In genomic region chr11:22560503-22561328, GRCm38 (mm10) we compare ENCODE assay signal across 9 mouse cellular contexts. TPM values are rescaled to one million over a fixed set of nuclear protein-coding genes. Genes with fewer than 3 reads are reported as not detected.
DNase-seq lines count a peak whose midpoint lies in the region; ATAC-seq lines count a peak whose summit lies in the region.
"Had no signal": no experiment of that assay in that cellular context is flagged by ENCODE, and none has a peak within 500 bp of the region (broad histone marks: within the 10 kb centered on the region; RNA-seq: fewer than 3 reads in every experiment).

No protein-coding gene starts in this region.

- H3K27me3 ChIP-seq in embryonic facial prominence, embryonic 13.5 days, result no peaks in the 10 kb centered on the region
- no peaks in the 10 kb centered on the region for H3K27me3 ChIP-seq in heart, embryonic 12.5 days (replicated peaks)
- no peaks in the 10 kb centered on the region for H3K27me3 ChIP-seq in kidney, embryonic 16.5 days (ENCODE audit: insufficient read depth, low read length)

- WGBS in embryonic facial prominence, embryonic 13.5 days, result 36% methylated on average over 6 of the region's 6 CpGs
- 46% methylated on average over 6 of the region's 6 CpGs for WGBS in heart, embryonic 12.5 days
- 38% methylated on average over 6 of the region's 6 CpGs for WGBS in kidney, embryonic 16.5 days

- peaks cover 14% of the 10 kb centered on the region for H3K4me1 ChIP-seq in embryonic facial prominence, embryonic 13.5 days
- peaks cover 11% of the 10 kb centered on the region for H3K4me1 ChIP-seq in heart, embryonic 12.5 days (replicated peaks)
- peaks cover 10% of the 10 kb centered on the region for H3K4me1 ChIP-seq in kidney, embryonic 16.5 days (ENCODE audit: insufficient read depth, low read length)

- H3K9me3 ChIP-seq in embryonic facial prominence, embryonic 13.5 days, result no peaks in the 10 kb centered on the region
- H3K9me3 ChIP-seq in heart, embryonic 12.5 days (replicated peaks), result no peaks in the 10 kb centered on the region
- H3K9me3 ChIP-seq in kidney, embryonic 16.5 days (ENCODE audit: low read length), result peaks cover 3% of the 10 kb centered on the region; the same call in 1 of the 2 replicates

- H3K36me3 ChIP-seq in embryonic facial prominence, embryonic 13.5 days, result no peaks in the 10 kb centered on the region
- no peaks in the 10 kb centered on the region for H3K36me3 ChIP-seq in heart, embryonic 12.5 days
- H3K36me3 ChIP-seq in kidney, embryonic 16.5 days (ENCODE audit: insufficient read depth, low read length), result no peaks in the 10 kb centered on the region

- H3K27ac ChIP-seq in embryonic facial prominence, embryonic 13.5 days, result peak overlapping the region; percentile 64; the same call in 1 of the 2 replicates
- peak overlapping the region; percentile 36; the same call in 1 of the 2 replicates for H3K27ac ChIP-seq in heart, embryonic 12.5 days (ENCODE audit: poor library complexity, severe bottlenecking)
- H3K27ac ChIP-seq in kidney, embryonic 16.5 days (ENCODE audit: low read length), result no peak overlapping the region

- no peak overlapping the region for H3K9ac ChIP-seq in embryonic facial prominence, embryonic 13.5 days
- H3K9ac ChIP-seq in heart, embryonic 12.5 days, result peak overlapping the region; percentile 33; the same call in 1 of the 2 replicates
- H3K9ac ChIP-seq in kidney, embryonic 16.5 days (replicated peaks; ENCODE audit: low read length), result no peak overlapping the region

- peak overlapping the region; percentile 3; the same call in 1 of the 2 replicates for H3K4me2 ChIP-seq in embryonic facial prominence, embryonic 13.5 days
- peak overlapping the region; percentile 8; the same call in 1 of the 2 replicates for H3K4me2 ChIP-seq in heart, embryonic 12.5 days
- no peak overlapping the region for H3K4me2 ChIP-seq in kidney, embryonic 16.5 days (replicated peaks; ENCODE audit: low read depth, low read length)

- peak; percentile 79; the same call in 1 of the 2 replicates for ATAC-seq in embryonic facial prominence, embryonic 13.5 days (ENCODE audit: insufficient number of reproducible peaks, insufficient read depth, low FRiP score, low TSS enrichment, low read depth)
- ATAC-seq in heart, embryonic 12.5 days (ENCODE audit: insufficient number of reproducible peaks, low FRiP score), result no peak
- peak; percentile 62; the same call in 1 of the 2 replicates for ATAC-seq in kidney, embryonic 16.5 days (ENCODE audit: low FRiP score, low TSS enrichment)
- ATAC-seq in inflammation-experienced regulatory T-cells, adult 6 months, result no peak

- no peak overlapping the region for H3K4me3 ChIP-seq in embryonic facial prominence, embryonic 13.5 days
- no peak overlapping the region for H3K4me3 ChIP-seq in heart, embryonic 12.5 days
- H3K4me3 ChIP-seq in kidney, embryonic 16.5 days (ENCODE audit: low read length), result no peak overlapping the region
- H3K4me3 ChIP-seq: myocyte had no signal

- peak; percentile 20 to 52 for DNase-seq in adrenal gland, adult (ENCODE audit: inconsistent age in 2 of 2, low spot score in 1 of 2)
- DNase-seq in adrenal gland, postnatal 4 days (ENCODE audit: low spot score in 2 of 2), result no peak
- peak; percentile 23 to 37 for DNase-seq in lung, adult 18-20 months
- peak; percentile 65 for DNase-seq in retina, postnatal 1 day

RNA-seq across cellular contexts. Expression of gene Tmem17, which starts 48.8 kb away (rescaled TPM):
- total RNA-seq in adrenal gland, postnatal 4 days (2021), result 1 to 10 TPM; 5.2 to 5.8 TPM
- 12.9 and 13.8 TPM in 2 replicates for polyA plus RNA-seq in embryonic facial prominence, embryonic 13.5 days (2015; fragmentation: Nextera tagmentation; extraction: Ambion mirVana)
- 10.8 TPM in 2 replicates for polyA plus RNA-seq in heart, embryonic 12.5 days (2016; fragmentation: Nextera tagmentation; extraction: Ambion mirVana)
- polyA plus RNA-seq in kidney, embryonic 16.5 days (2015; fragmentation: Nextera tagmentation; extraction: Ambion mirVana), result 16.1 and 16.5 TPM in 2 replicates
- polyA plus RNA-seq in inflammation-experienced regulatory T-cells, adult 6 months (2017; shearing (Covaris generic)), result 1 to 10 TPM in 1 of 3 experiments, under 1 TPM in 2; 0.93 to 1.5 (median 0.98) TPM

Comparison
In these comparisons a context has a peak if more than half of its experiments do, and no peak if none do; other contexts are left out.
1. DNase-seq: peak in adrenal gland, adult (2 of 2), lung, adult 18-20 months (2 of 2) and retina, postnatal 1 day (single experiment); none in adrenal gland, postnatal 4 days (0 of 2).
2. ATAC-seq: peak in embryonic facial prominence, embryonic 13.5 days (single experiment) and kidney, embryonic 16.5 days (single experiment); none in heart, embryonic 12.5 days (single experiment) and inflammation-experienced regulatory T-cells, adult 6 months (single experiment).